Mouse (Mus musculus): ENCODE results near the gene Cdc42se2.

DNA sequence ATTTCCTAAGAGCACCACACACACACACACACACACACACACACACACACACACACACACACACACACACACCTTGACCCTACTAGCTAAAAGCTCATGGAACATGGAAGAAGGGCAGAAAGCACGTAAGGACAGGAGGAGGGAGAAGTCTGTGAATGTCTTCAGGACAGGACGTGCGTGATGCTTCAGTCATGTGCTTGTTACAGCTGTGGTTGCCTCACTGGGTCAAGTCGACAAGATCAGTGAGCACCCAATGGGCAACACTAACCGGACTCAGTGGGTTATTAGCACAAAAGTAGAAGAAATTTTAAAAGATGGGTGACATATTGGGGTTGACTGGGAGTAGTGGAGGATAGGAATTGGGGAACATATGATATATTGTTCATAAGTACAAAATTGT, 17.6 kb downstream of the Cdc42se2 start:
- TF ChIP-seq CTCF (conservative IDR thresholded peaks at IDR 0.05 in 1 of 2, IDR thresholded peaks at IDR 0.05 in 1 of 2; ENCODE audit: low read depth in 2 of 2, low read length in 2 of 2) (no peak), EP300 (IDR thresholded peaks at IDR 0.05; ENCODE audit: low read length) (no peak), NRF1 (IDR thresholded peaks at IDR 0.05; ENCODE audit: low read depth, low read length) (no peak), POLR2A (IDR thresholded peaks at IDR 0.05; ENCODE audit: low read depth, low read length) (no peak), CHD1 (IDR thresholded peaks at IDR 0.05; ENCODE audit: low read depth, low read length) (no peak), USF1 (IDR thresholded peaks at IDR 0.05; ENCODE audit: low read depth, low read length) (no peak)
